In the genomic region with DNA sequence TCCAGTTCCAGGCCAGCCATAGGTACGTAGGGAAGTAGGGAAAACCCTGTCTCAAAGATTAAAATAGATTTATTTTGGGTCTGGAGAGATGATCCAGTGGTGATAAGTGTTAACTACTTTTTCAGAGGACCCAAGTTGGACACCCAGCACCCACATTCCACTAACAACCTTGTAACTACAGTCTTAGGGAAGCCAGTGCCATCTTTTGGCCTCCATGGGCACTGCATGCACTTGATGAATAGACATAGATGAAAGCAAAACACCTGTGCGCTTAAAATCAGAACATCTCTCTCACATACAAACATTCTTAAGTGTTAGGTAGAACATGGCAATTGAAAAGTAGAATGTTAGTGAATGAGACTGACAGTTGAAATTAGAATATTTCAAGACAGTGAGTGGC, we compare ENCODE assay signal across 8 mouse cellular contexts. TPM values are rescaled to one million over a fixed set of nuclear protein-coding genes. Genes with fewer than 3 reads are reported as not detected.
DNase-seq lines count a peak whose midpoint lies in the region; ATAC-seq lines count a peak whose summit lies in the region.

No protein-coding gene starts in this region.

- no peaks in the 10 kb centered on the region for H3K27me3 ChIP-seq in erythroblast, embryonic 14.5 days (ENCODE audit: control insufficient read depth)
- no peaks in the 10 kb centered on the region for H3K27me3 ChIP-seq in embryonic facial prominence, embryonic 12.5 days
- no peaks in the 10 kb centered on the region for H3K27me3 ChIP-seq in kidney, embryonic 15.5 days

- WGBS in embryonic facial prominence, embryonic 12.5 days, result 97% methylated on average over 2 of the region's 2 CpGs
- WGBS in kidney, embryonic 15.5 days, result 96% methylated on average over 2 of the region's 2 CpGs

- H3K4me3 ChIP-seq in erythroblast, embryonic 14.5 days (replicated peaks), result peak overlapping the region; percentile 75
- H3K4me3 ChIP-seq in embryonic facial prominence, embryonic 12.5 days, result peak overlapping the region; percentile 87; the same call in 1 of the 2 replicates
- H3K4me3 ChIP-seq in kidney, embryonic 15.5 days (replicated peaks), result peak overlapping the region; percentile 98

- peaks cover 35% of the 10 kb centered on the region for H3K4me1 ChIP-seq in erythroblast, embryonic 14.5 days (ENCODE audit: control insufficient read depth)
- peaks cover 23% of the 10 kb centered on the region for H3K4me1 ChIP-seq in embryonic facial prominence, embryonic 12.5 days
- peaks cover 29% of the 10 kb centered on the region for H3K4me1 ChIP-seq in kidney, embryonic 15.5 days

- DNase-seq in A20 (ENCODE audit: low read depth, low spot score), result peak; percentile 53
- DNase-seq in naive thymus-derived CD4-positive, alpha-beta T cell, adult 2 months (ENCODE audit: low read depth), result peak; percentile 51
- no peak for DNase-seq in ovary, adult 18-20 months (ENCODE audit: low spot score)
- DNase-seq in adrenal gland, postnatal 14 days, result no peak

- H3K9ac ChIP-seq in embryonic facial prominence, embryonic 12.5 days, result no peak overlapping the region
- no peak overlapping the region for H3K9ac ChIP-seq in kidney, embryonic 15.5 days

- peaks cover 69% of the 10 kb centered on the region for H3K36me3 ChIP-seq in erythroblast, embryonic 14.5 days (ENCODE audit: control insufficient read depth)
- peaks cover 39% of the 10 kb centered on the region for H3K36me3 ChIP-seq in embryonic facial prominence, embryonic 12.5 days
- H3K36me3 ChIP-seq in kidney, embryonic 15.5 days, result peaks cover 63% of the 10 kb centered on the region

- no peak overlapping the region for H3K27ac ChIP-seq in embryonic facial prominence, embryonic 12.5 days
- H3K27ac ChIP-seq in kidney, embryonic 15.5 days, result no peak overlapping the region

- peak overlapping the region; percentile 91 for H3K4me2 ChIP-seq in embryonic facial prominence, embryonic 12.5 days (replicated peaks)
- H3K4me2 ChIP-seq in kidney, embryonic 15.5 days, result peak overlapping the region; percentile 84

- peaks cover 2% of the 10 kb centered on the region; the same call in 1 of the 2 replicates for H3K9me3 ChIP-seq in erythroblast, embryonic 14.5 days (ENCODE audit: control insufficient read depth, low read length)
- no peaks in the 10 kb centered on the region for H3K9me3 ChIP-seq in embryonic facial prominence, embryonic 12.5 days
- H3K9me3 ChIP-seq in kidney, embryonic 15.5 days (replicated peaks), result no peaks in the 10 kb centered on the region

- no peak for ATAC-seq in erythroblast, adult 5-6 weeks (replicated peaks; ENCODE audit: low FRiP score, poor library complexity, severe bottlenecking)
- ATAC-seq in embryonic facial prominence, embryonic 12.5 days (ENCODE audit: insufficient number of reproducible peaks, insufficient read depth, low FRiP score, low TSS enrichment), result no peak
- ATAC-seq in kidney, embryonic 15.5 days (replicated peaks; ENCODE audit: low FRiP score), result no peak

RNA-seq across cellular contexts. Expression of a gene that starts 0.8 kb away (rescaled TPM):
- polyA plus RNA-seq in erythroblast, embryonic 14.5 days (2012), result 23.2 and 25.2 TPM in 2 replicates
- 159 and 191 TPM in 2 replicates for total RNA-seq in erythroblast, adult 5-6 weeks (2015; ENCODE audit: low replicate concordance)
- 268 and 302 TPM in 2 replicates for total RNA-seq in erythroblast, adult 5-6 weeks (2017; ENCODE audit: low replicate concordance)
- 419 and 438 TPM in 2 replicates for polyA plus RNA-seq in embryonic facial prominence, embryonic 12.5 days (2016; fragmentation: Nextera tagmentation; extraction: Ambion mirVana)
- 491 and 564 TPM in 2 replicates for polyA plus RNA-seq in kidney, embryonic 15.5 days (2015; fragmentation: Nextera tagmentation; extraction: Ambion mirVana)
- 478 and 481 TPM in 2 replicates for total RNA-seq in adrenal gland, postnatal 14 days (2021)

RNA-seq across cellular contexts. Expression of a gene that starts 1.5 kb away (rescaled TPM):
- polyA plus RNA-seq in erythroblast, embryonic 14.5 days (2012), result 1.0 and 1.1 TPM in 2 replicates
- total RNA-seq in erythroblast, adult 5-6 weeks (2015; ENCODE audit: low replicate concordance), result 14.6 and 17.9 TPM in 2 replicates
- 10.5 and 11.4 TPM in 2 replicates for total RNA-seq in erythroblast, adult 5-6 weeks (2017; ENCODE audit: low replicate concordance)
- 114 and 127 TPM in 2 replicates for polyA plus RNA-seq in embryonic facial prominence, embryonic 12.5 days (2016; fragmentation: Nextera tagmentation; extraction: Ambion mirVana)
- polyA plus RNA-seq in kidney, embryonic 15.5 days (2015; fragmentation: Nextera tagmentation; extraction: Ambion mirVana), result 151 and 158 TPM in 2 replicates
- 62.1 and 76.4 TPM in 2 replicates for total RNA-seq in adrenal gland, postnatal 14 days (2021)

RNA-seq across cellular contexts. Expression of a gene that starts 12.8 kb away (rescaled TPM):
- not detected in 2 replicates for polyA plus RNA-seq in erythroblast, embryonic 14.5 days (2012)
- total RNA-seq in erythroblast, adult 5-6 weeks (2015; ENCODE audit: low replicate concordance), result 4.4 and 21.9 TPM in 2 replicates
- total RNA-seq in erythroblast, adult 5-6 weeks (2017; ENCODE audit: low replicate concordance), result 31.0 and 38.5 TPM in 2 replicates
- polyA plus RNA-seq in embryonic facial prominence, embryonic 12.5 days (2016; fragmentation: Nextera tagmentation; extraction: Ambion mirVana), result 1.6 and 1.9 TPM in 2 replicates
- 1.6 and 2.0 TPM in 2 replicates for polyA plus RNA-seq in kidney, embryonic 15.5 days (2015; fragmentation: Nextera tagmentation; extraction: Ambion mirVana)
- 0.82 and 1.1 TPM in 2 replicates for total RNA-seq in adrenal gland, postnatal 14 days (2021)

RNA-seq across cellular contexts. Expression of a gene that starts 28.2 kb away (rescaled TPM):
- 0.01 TPM in 1 of 2 replicates, not detected in the other for polyA plus RNA-seq in erythroblast, embryonic 14.5 days (2012)
- 19.9 and 22.1 TPM in 2 replicates for total RNA-seq in erythroblast, adult 5-6 weeks (2015; ENCODE audit: low replicate concordance)
- total RNA-seq in erythroblast, adult 5-6 weeks (2017; ENCODE audit: low replicate concordance), result 5.4 and 7.1 TPM in 2 replicates
- 0.33 and 0.46 TPM in 2 replicates for polyA plus RNA-seq in embryonic facial prominence, embryonic 12.5 days (2016; fragmentation: Nextera tagmentation; extraction: Ambion mirVana)
- 0.24 and 0.53 TPM in 2 replicates for polyA plus RNA-seq in kidney, embryonic 15.5 days (2015; fragmentation: Nextera tagmentation; extraction: Ambion mirVana)
- 1.5 and 1.9 TPM in 2 replicates for total RNA-seq in adrenal gland, postnatal 14 days (2021)

RNA-seq across cellular contexts. Expression of a gene that starts 53.7 kb away (rescaled TPM):
- not detected in 2 replicates for polyA plus RNA-seq in erythroblast, embryonic 14.5 days (2012)
- total RNA-seq in erythroblast, adult 5-6 weeks (2015; ENCODE audit: low replicate concordance), result not detected in 2 replicates
- not detected in 2 replicates for total RNA-seq in erythroblast, adult 5-6 weeks (2017; ENCODE audit: low replicate concordance)
- not detected in 2 replicates for polyA plus RNA-seq in embryonic facial prominence, embryonic 12.5 days (2016; fragmentation: Nextera tagmentation; extraction: Ambion mirVana)
- 0.23 and 0.24 TPM in 2 replicates for polyA plus RNA-seq in kidney, embryonic 15.5 days (2015; fragmentation: Nextera tagmentation; extraction: Ambion mirVana)
- total RNA-seq in adrenal gland, postnatal 14 days (2021), result not detected in 2 replicates

Comparison
In these comparisons a context has a peak if more than half of its experiments do, and no peak if none do; other contexts are left out.
1. DNase-seq: peak in A20 (single experiment) and naive thymus-derived CD4-positive, alpha-beta T cell, adult 2 months (single experiment); none in ovary, adult 18-20 months (single experiment) and adrenal gland, postnatal 14 days (single experiment).
2. RNA of a gene that starts 0.8 kb away (polyA plus RNA-seq): 491 to 564 TPM in kidney, embryonic 15.5 days and 419 to 438 TPM in embryonic facial prominence, embryonic 12.5 days; 23.2 to 25.2 TPM in erythroblast, embryonic 14.5 days; every median in the first group is over 10 times any median in the second.
3. RNA of a gene that starts 1.5 kb away (polyA plus RNA-seq): 151 to 158 TPM in kidney, embryonic 15.5 days and 114 to 127 TPM in embryonic facial prominence, embryonic 12.5 days; 1.0 to 1.1 TPM in erythroblast, embryonic 14.5 days; every median in the first group is over 10 times any median in the second.
4. Peak in every context shown above with its lines, with median percentiles within 50 percentile points of each other: H3K4me3 ChIP-seq.